Mouse (Mus musculus): ENCODE measurements around the gene Oxct1. TPM values are rescaled to one million over a fixed set of nuclear protein-coding genes. Genes with fewer than 3 reads are reported as not detected.
A peak's percentile ranks its signal among the peaks of the same experiment; 100 is the strongest.

Gene Oxct1
- total RNA-seq (2021) (1,000 to 10,000 TPM; 1,394 to 1,524 TPM), polyA plus RNA-seq (2012; rRNA removed) (304 and 520 TPM in 2 replicates)
- long read RNA-seq, transcript Oxct1-201 (17 exons, 3,527 nt): major isoform, 1,142 of 1,275 reads
- long read RNA-seq, partial matches to known transcripts: 112 of 1,275 reads
- long read RNA-seq, other reads (novel, unspliced or antisense): 20 of 1,275 reads

- H3K4me1 ChIP-seq (ENCODE audit: control insufficient read depth, insufficient read depth, low read length): peaks cover 3% of the 10 kb centered on the region
- H3K36me3 ChIP-seq (ENCODE audit: control insufficient read depth, insufficient read depth, low read length): peaks cover 9% of the 10 kb centered on the region; the same call in 1 of the 2 replicates
- H3K27me3 ChIP-seq (ENCODE audit: control insufficient read depth, insufficient read depth, low read length): no peaks in the 10 kb centered on the region
- peak within 1 kb of the TSS; percentile 79 for H3K4me3 ChIP-seq
- H3K79me2 ChIP-seq (replicated peaks; ENCODE audit: control insufficient read depth, insufficient read depth, low read length): no peaks in the 10 kb centered on the region
- peak within 1 kb of the TSS; percentile 82 for H3K9ac ChIP-seq (ENCODE audit: low read depth, low read length)
- under 1% methylated on average over 43 of the region's 45 CpGs for WGBS
- TF ChIP-seq EP300 (IDR thresholded peaks at IDR 0.05; ENCODE audit: insufficient read depth, low read depth, low read length): no peak
- peak; percentile 59 for TF ChIP-seq POLR2A (IDR thresholded peaks at IDR 0.05; ENCODE audit: insufficient read depth, low read depth, low read length)
- peak; percentile 81 for TF ChIP-seq CTCF (IDR thresholded peaks at IDR 0.05)
- H3K27ac ChIP-seq: peak within 1 kb of the TSS; percentile 96
- peak; percentile 89 to 94 for DNase-seq
- intact Hi-C loops (cut with DNase I): loop anchor here (1.0 to 5.0 kb wide), 2 partner anchors 47 to 69 kb away; partner anchors contain the start of gene Fbxo4
Observed at GRCm38 (mm10) chr15:4026231-4026773, at the start of gene Oxct1. Gene Oxct1, plus strand, starts transcription at chr15:4026383.

GRCm38 (mm10) chr15:3978279-3978678, 47.9 kb upstream of the Oxct1 start:
- no peaks in the 10 kb centered on the region for H3K79me2 ChIP-seq (replicated peaks; ENCODE audit: control insufficient read depth, insufficient read depth, low read length)
- 90% methylated on average over 2 of the region's 2 CpGs for WGBS
- no peak overlapping the region for H3K27ac ChIP-seq
- DNase-seq: no peak
- H3K9ac ChIP-seq (ENCODE audit: low read depth, low read length): no peak overlapping the region
- H3K27me3 ChIP-seq (ENCODE audit: control insufficient read depth, insufficient read depth, low read length): no peaks in the 10 kb centered on the region
- no peaks in the 10 kb centered on the region; the same call in none of the 2 replicates for H3K4me1 ChIP-seq (ENCODE audit: control insufficient read depth, insufficient read depth, low read length)
- no peak for TF ChIP-seq POLR2A (IDR thresholded peaks at IDR 0.05; ENCODE audit: insufficient read depth, low read depth, low read length)
- peak; percentile 50 for TF ChIP-seq CTCF (IDR thresholded peaks at IDR 0.05)
- peaks cover 13% of the 10 kb centered on the region for H3K36me3 ChIP-seq (ENCODE audit: control insufficient read depth, insufficient read depth, low read length)
- intact Hi-C loops (cut with DNase I): loop anchor here (2.0 kb wide), 1 partner anchor 15 kb away; no protein-coding TSS in a partner anchor
- H3K4me3 ChIP-seq: no peak overlapping the region; the same call in none of the 2 replicates

GRCm38 (mm10) chr15:3979061-3979848, 46.9 kb upstream of the Oxct1 start, which contains the start of gene Fbxo4:
Gene Fbxo4, minus strand, starts transcription at chr15:3979573.
- H3K9ac ChIP-seq (ENCODE audit: low read depth, low read length): peak within 1 kb of the TSS; percentile 93
- under 1% methylated on average over 61 of the region's 61 CpGs for WGBS
- no peaks in the 10 kb centered on the region for H3K79me2 ChIP-seq (replicated peaks; ENCODE audit: control insufficient read depth, insufficient read depth, low read length)
- H3K36me3 ChIP-seq (ENCODE audit: control insufficient read depth, insufficient read depth, low read length): peaks cover 16% of the 10 kb centered on the region
- intact Hi-C loops (cut with DNase I): loop anchor here (1.0 to 2.0 kb wide), 3 partner anchors 15 to 47 kb away; partner anchors contain the start of gene Oxct1
- TF ChIP-seq CTCF (IDR thresholded peaks at IDR 0.05) (peak; percentile 20; the same call in 1 of the 2 replicates), EP300 (IDR thresholded peaks at IDR 0.05; ENCODE audit: insufficient read depth, low read depth, low read length) (peak; percentile 59; the same call in 1 of the 2 replicates), POLR2A (IDR thresholded peaks at IDR 0.05; ENCODE audit: insufficient read depth, low read depth, low read length) (peak; percentile 79)
- H3K27ac ChIP-seq: peak within 1 kb of the TSS; percentile 96
- H3K27me3 ChIP-seq (ENCODE audit: control insufficient read depth, insufficient read depth, low read length): no peaks in the 10 kb centered on the region
- DNase-seq: peak; percentile 91 to 93
- no peaks in the 10 kb centered on the region; the same call in none of the 2 replicates for H3K4me1 ChIP-seq (ENCODE audit: control insufficient read depth, insufficient read depth, low read length)
- peak within 1 kb of the TSS; percentile 76 for H3K4me3 ChIP-seq

GRCm38 (mm10) chr15:3979871-3980270, 46.3 kb upstream of the Oxct1 start:
- DNase-seq: no peak
- Histone ChIP-seq H3K27ac (peak overlapping the region; percentile 96), H3K79me2 (replicated peaks; ENCODE audit: control insufficient read depth, insufficient read depth, low read length) (no peaks in the 10 kb centered on the region), H3K27me3 (ENCODE audit: control insufficient read depth, insufficient read depth, low read length) (no peaks in the 10 kb centered on the region), H3K4me3 (peak overlapping the region; percentile 76), H3K9ac (ENCODE audit: low read depth, low read length) (peak overlapping the region; percentile 93), H3K4me1 (ENCODE audit: control insufficient read depth, insufficient read depth, low read length) (no peaks in the 10 kb centered on the region; the same call in none of the 2 replicates), H3K36me3 (ENCODE audit: control insufficient read depth, insufficient read depth, low read length) (peaks cover 20% of the 10 kb centered on the region)
- intact Hi-C loops (cut with DNase I): loop anchor here (1.0 to 2.0 kb wide), 3 partner anchors 14 to 46 kb away; partner anchors contain the start of gene Oxct1
- TF ChIP-seq CTCF (IDR thresholded peaks at IDR 0.05): no peak
- TF ChIP-seq POLR2A (IDR thresholded peaks at IDR 0.05; ENCODE audit: insufficient read depth, low read depth, low read length): no peak
- TF ChIP-seq EP300 (IDR thresholded peaks at IDR 0.05; ENCODE audit: insufficient read depth, low read depth, low read length): no peak
- WGBS: 63% methylated on average over 3 of the region's 3 CpGs

GRCm38 (mm10) chr15:3982732-3983131, 43.5 kb upstream of the Oxct1 start:
- Histone ChIP-seq H3K4me1 (ENCODE audit: control insufficient read depth, insufficient read depth, low read length) (no peaks in the 10 kb centered on the region; the same call in none of the 2 replicates), H3K79me2 (replicated peaks; ENCODE audit: control insufficient read depth, insufficient read depth, low read length) (no peaks in the 10 kb centered on the region), H3K36me3 (ENCODE audit: control insufficient read depth, insufficient read depth, low read length) (peaks cover 27% of the 10 kb centered on the region), H3K4me3 (no peak overlapping the region), H3K27ac (no peak overlapping the region), H3K9ac (ENCODE audit: low read depth, low read length) (no peak overlapping the region), H3K27me3 (ENCODE audit: control insufficient read depth, insufficient read depth, low read length) (no peaks in the 10 kb centered on the region)
- TF ChIP-seq POLR2A (IDR thresholded peaks at IDR 0.05; ENCODE audit: insufficient read depth, low read depth, low read length) (no peak), EP300 (IDR thresholded peaks at IDR 0.05; ENCODE audit: insufficient read depth, low read depth, low read length) (no peak), CTCF (IDR thresholded peaks at IDR 0.05) (no peak)
- intact Hi-C loops (cut with DNase I): no loop called here
- no peak for DNase-seq
- 88% methylated on average over 5 of the region's 5 CpGs for WGBS
